Mouse (Mus musculus): ENCODE data around the gene Jag2.

Gene Jag2

GRCm38 (mm10) chr12:112908991-112909390, 20.6 kb downstream of the Jag2 start:
- in situ Hi-C loops (cut with MboI, MseI), result loop anchor here in 1 of 2 experiments (25.0 kb wide), 2 partner anchors 678 to 1497 kb away; partner anchors contain the start of genes Exoc3l4 and Lbhd2

- in situ Hi-C loops (cut with MboI, MseI), result loop anchor here in 1 of 2 experiments (25.0 kb wide), 2 partner anchors 682 to 1493 kb away; partner anchors contain the start of genes Exoc3l4 and Lbhd2
These were observed 24.6 kb downstream of the Jag2 start for GRCm38 (mm10) chr12:112905001-112905400.

GRCm38 (mm10) chr12:112903941-112904340, 25.6 kb downstream of the Jag2 start:
- in situ Hi-C loops (cut with MboI, MseI), result loop anchor here in 1 of 2 experiments (25.0 kb wide), 2 partner anchors 683 to 1492 kb away; partner anchors contain the start of genes Exoc3l4 and Lbhd2

GRCm38 (mm10) chr12:112900641-112901040, 28.9 kb downstream of the Jag2 start:
- in situ Hi-C loops (cut with MboI, MseI), result loop anchor here in 1 of 2 experiments (25.0 kb wide), 2 partner anchors 687 to 1488 kb away; partner anchors contain the start of genes Exoc3l4 and Lbhd2

GRCm38 (mm10) chr12:112898960-112899359, 30.6 kb downstream of the Jag2 start:
- in situ Hi-C loops (cut with MboI, MseI), result no loop called here

GRCm38 (mm10) chr12:112898351-112898750, 31.2 kb downstream of the Jag2 start:
- in situ Hi-C loops (cut with MboI, MseI), result no loop called here

GRCm38 (mm10) chr12:112897522-112898212, 31.9 kb downstream of the Jag2 start:
- in situ Hi-C loops (cut with MboI, MseI), result no loop called here

GRCm38 (mm10) chr12:112894969-112895368, 34.6 kb downstream of the Jag2 start:
- in situ Hi-C loops (cut with MboI, MseI), result no loop called here

- in situ Hi-C loops (cut with MboI, MseI), result no loop called here
These were observed 35.2 kb downstream of the Jag2 start for GRCm38 (mm10) chr12:112894303-112894884.

- in situ Hi-C loops (cut with MboI, MseI), result loop anchor here in 1 of 2 experiments (10.0 kb wide), 1 partner anchor 851 kb away; no protein-coding TSS in a partner anchor
These were observed 44.1 kb downstream of the Jag2 start for GRCm38 (mm10) chr12:112885465-112885864.

- in situ Hi-C loops (cut with MboI, MseI), result loop anchor here in 1 of 2 experiments (10.0 kb wide), 1 partner anchor 847 kb away; no protein-coding TSS in a partner anchor
These were observed 48.2 kb downstream of the Jag2 start for GRCm38 (mm10) chr12:112881301-112881815.

- in situ Hi-C loops (cut with MboI, MseI), result loop anchor here in 1 of 2 experiments (10.0 kb wide), 1 partner anchor 846 kb away; no protein-coding TSS in a partner anchor
These were observed 48.9 kb downstream of the Jag2 start for GRCm38 (mm10) chr12:112880661-112881060.

GRCm38 (mm10) chr12:112879731-112880130, 49.8 kb downstream of the Jag2 start:
- in situ Hi-C loops (cut with MboI, MseI), result loop anchor here in 1 of 2 experiments (10.0 kb wide), 2 partner anchors 845 to 1845 kb away; partner anchors contain the start of gene Rcor1

- in situ Hi-C loops (cut with MboI, MseI), result loop anchor here in 1 of 2 experiments (10.0 kb wide), 1 partner anchor 1843 kb away; the partner anchor contains the start of gene Rcor1
These were observed 52.0 kb downstream of the Jag2 start for GRCm38 (mm10) chr12:112877607-112878020.

GRCm38 (mm10) chr12:112877073-112877576, 52.5 kb downstream of the Jag2 start:
- in situ Hi-C loops (cut with MboI, MseI), result loop anchor here in 1 of 2 experiments (10.0 kb wide), 1 partner anchor 1842 kb away; the partner anchor contains the start of gene Rcor1

GRCm38 (mm10) chr12:112876332-112877072, 53.1 kb downstream of the Jag2 start:
- in situ Hi-C loops (cut with MboI, MseI), result loop anchor here in 1 of 2 experiments (10.0 kb wide), 1 partner anchor 1842 kb away; the partner anchor contains the start of gene Rcor1

GRCm38 (mm10) chr12:112875225-112876013, 54.2 kb downstream of the Jag2 start:
- in situ Hi-C loops (cut with MboI, MseI), result loop anchor here in 1 of 2 experiments (10.0 kb wide), 1 partner anchor 1841 kb away; the partner anchor contains the start of gene Rcor1

- in situ Hi-C loops (cut with MboI, MseI), result loop anchor here in 1 of 2 experiments (10.0 kb wide), 1 partner anchor 1839 kb away; the partner anchor contains the start of gene Rcor1
These were observed 55.4 kb downstream of the Jag2 start for GRCm38 (mm10) chr12:112874199-112874598.

GRCm38 (mm10) chr12:112873452-112874190, 56.0 kb downstream of the Jag2 start:
- in situ Hi-C loops (cut with MboI, MseI), result loop anchor here in 1 of 2 experiments (10.0 kb wide), 1 partner anchor 1839 kb away; the partner anchor contains the start of gene Rcor1
